Mouse (Mus musculus): ENCODE measurements around the gene Dapl1.

GRCm38 (mm10) chr2:59451675-59452074 lies 32.8 kb upstream of the Dapl1 start:
- no peak for TF ChIP-seq CTCF (IDR thresholded peaks at IDR 0.05; ENCODE audit: low read depth)
- TF ChIP-seq EP300 (IDR thresholded peaks at IDR 0.05; ENCODE audit: low read depth) = no peak

Data from liver, postnatal 0 days (tissue).